In the genomic region with DNA sequence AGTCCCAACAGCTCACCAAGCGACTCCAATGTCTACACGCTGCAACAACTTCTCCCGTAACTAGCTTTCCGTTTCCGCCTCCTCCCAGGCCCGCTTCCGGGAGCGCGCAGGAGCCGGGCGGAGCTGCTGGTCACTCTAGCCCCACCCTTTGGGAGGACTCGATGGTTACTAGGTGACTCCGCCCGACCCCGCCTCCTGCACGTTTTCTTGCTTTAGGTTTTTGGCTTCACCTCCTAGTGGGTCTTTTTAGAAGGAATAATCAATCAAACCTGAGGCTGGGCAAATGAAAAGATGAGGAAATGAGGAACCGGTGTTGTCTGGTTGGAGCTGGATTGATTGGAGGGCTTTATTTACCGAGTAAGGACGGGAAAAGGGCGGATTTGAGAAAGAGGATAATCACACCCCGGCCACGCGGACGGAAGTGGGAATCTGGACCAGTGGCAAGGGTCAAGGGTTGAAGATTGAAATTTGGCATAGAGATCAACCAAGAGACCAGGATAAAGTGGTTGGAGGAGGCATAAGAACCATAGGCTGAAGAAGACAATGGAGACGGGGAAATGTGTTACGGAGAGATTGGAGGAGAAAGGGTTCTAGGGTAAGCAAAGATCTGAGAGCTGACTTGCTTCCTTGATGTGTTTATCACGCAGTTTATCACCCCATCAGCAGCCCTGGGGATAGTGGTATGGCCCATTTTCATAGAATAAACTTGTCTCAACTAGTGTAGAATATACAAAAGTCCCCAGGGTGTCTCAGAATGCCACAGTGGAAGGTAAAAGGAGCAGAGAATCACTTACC, we compare ENCODE assay signal across 8 mouse cellular contexts. TPM values are rescaled to one million over a fixed set of nuclear protein-coding genes. Genes with fewer than 3 reads are reported as not detected.
DNase-seq lines count a peak whose midpoint lies in the region; ATAC-seq lines count a peak whose summit lies in the region.

A gene (minus strand): TSS at position 296 of the 795 bp plus-strand sequence.

- H3K27ac ChIP-seq in hindbrain, embryonic 15.5 days (replicated peaks), result peak within 1 kb of the TSS; percentile 87

- 1% methylated on average over 27 of the region's 27 CpGs for WGBS in hindbrain, embryonic 15.5 days

- peak; percentile 95 for ATAC-seq in hindbrain, embryonic 15.5 days (ENCODE audit: low FRiP score, low read depth)

- peaks cover 25% of the 10 kb centered on the region for H3K4me1 ChIP-seq in hindbrain, embryonic 15.5 days (replicated peaks)

- peak within 1 kb of the TSS; percentile 91 for H3K4me2 ChIP-seq in hindbrain, embryonic 15.5 days

- DNase-seq in ZHBTc4 (ENCODE audit: low read depth, low spot score), result peak; percentile 94
- peak; percentile 80 to 84 for DNase-seq in cerebellum, postnatal 36 days
- peak; percentile 88 for DNase-seq in gastrocnemius, adult 18-20 months (ENCODE audit: low spot score)
- peak; percentile 81 for DNase-seq in layer of hippocampus, postnatal 36 days
- peak; percentile 95 for DNase-seq in lung, postnatal 36 days
- peak; percentile 89 for DNase-seq in retina, embryonic 14.5 days (ENCODE audit: low spot score)
- peak; percentile 87 for DNase-seq in thymus, postnatal 4 days

- no peaks in the 10 kb centered on the region for H3K27me3 ChIP-seq in hindbrain, embryonic 15.5 days

- H3K36me3 ChIP-seq in hindbrain, embryonic 15.5 days, result peaks cover 15% of the 10 kb centered on the region

- peak within 1 kb of the TSS; percentile 88 for H3K4me3 ChIP-seq in hindbrain, embryonic 15.5 days

- H3K9ac ChIP-seq in hindbrain, embryonic 15.5 days, result peak within 1 kb of the TSS; percentile 59

- H3K9me3 ChIP-seq in hindbrain, embryonic 15.5 days, result no peaks in the 10 kb centered on the region

RNA-seq across cellular contexts. Expression of the gene that starts here (rescaled TPM):
- 10 to 100 TPM; 43.4 to 45.4 TPM for total RNA-seq in gastrocnemius, adult 18-20 months (2021)
- 148 and 155 TPM in 2 replicates for polyA plus RNA-seq in hindbrain, embryonic 15.5 days (2015; fragmentation: Nextera tagmentation; extraction: Ambion mirVana)
- total RNA-seq in layer of hippocampus, postnatal 36 days (2021), result 10 to 100 TPM; 65.8 to 74.3 TPM

Comparison
In these comparisons a context has a peak if more than half of its experiments do, and no peak if none do; other contexts are left out.
1. Peak in every context shown above with its lines: DNase-seq, ATAC-seq, H3K4me3 ChIP-seq and H3K27ac ChIP-seq.